Mouse (Mus musculus): ENCODE data around the gene Elk3. TPM values are rescaled to one million over a fixed set of nuclear protein-coding genes. Genes with fewer than 3 reads are reported as not detected.

Elk3 gene
- polyA plus RNA-seq, 1 experiment from 2014 or later, result 5.7 TPM

- 95% methylated on average over 9 of the region's 9 CpGs for WGBS
- Histone ChIP-seq H3K4me3 (ENCODE audit: low read depth, low read length) (no peak overlapping the region), H3K9me3 (ENCODE audit: control insufficient read depth, low read length) (no peaks in the 10 kb centered on the region), H3K4me1 (ENCODE audit: control insufficient read depth, insufficient read depth, low read length) (peaks cover 25% of the 10 kb centered on the region), H3K9ac (replicated peaks; ENCODE audit: low read depth, low read length) (no peak overlapping the region), H3K27me3 (ENCODE audit: control insufficient read depth, insufficient read depth, low read length) (no peaks in the 10 kb centered on the region), H3K4me2 (ENCODE audit: low read depth, low read length) (no peak overlapping the region), H3K27ac (ENCODE audit: low read depth, low read length) (no peak overlapping the region), H3K36me3 (ENCODE audit: control insufficient read depth, insufficient read depth, low read length) (no peaks in the 10 kb centered on the region)
- ATAC-seq (ENCODE audit: low read depth), result no peak
Observed at GRCm38 (mm10) chr10:93279062-93279461, 31.9 kb downstream of the Elk3 start.

GRCm38 (mm10) chr10:93278361-93278760, 32.6 kb downstream of the Elk3 start:
- WGBS, result 90% methylated on average over 8 of the region's 8 CpGs
- Histone ChIP-seq H3K27ac (ENCODE audit: low read depth, low read length) (no peak overlapping the region), H3K36me3 (ENCODE audit: control insufficient read depth, insufficient read depth, low read length) (no peaks in the 10 kb centered on the region), H3K4me3 (ENCODE audit: low read depth, low read length) (no peak overlapping the region), H3K4me1 (ENCODE audit: control insufficient read depth, insufficient read depth, low read length) (peaks cover 25% of the 10 kb centered on the region), H3K9ac (replicated peaks; ENCODE audit: low read depth, low read length) (no peak overlapping the region), H3K4me2 (ENCODE audit: low read depth, low read length) (no peak overlapping the region), H3K9me3 (ENCODE audit: control insufficient read depth, low read length) (no peaks in the 10 kb centered on the region), H3K27me3 (ENCODE audit: control insufficient read depth, insufficient read depth, low read length) (no peaks in the 10 kb centered on the region)
- ATAC-seq (ENCODE audit: low read depth), result no peak

GRCm38 (mm10) chr10:93276857-93277256, 34.1 kb downstream of the Elk3 start:
- ATAC-seq (ENCODE audit: low read depth), result no peak
- peaks cover 25% of the 10 kb centered on the region for H3K4me1 ChIP-seq (ENCODE audit: control insufficient read depth, insufficient read depth, low read length)
- no peaks in the 10 kb centered on the region for H3K9me3 ChIP-seq (ENCODE audit: control insufficient read depth, low read length)
- 49% methylated on average over 9 of the region's 9 CpGs for WGBS
- peak overlapping the region; percentile 50; the same call in 1 of the 2 replicates for H3K9ac ChIP-seq (replicated peaks; ENCODE audit: low read depth, low read length)
- H3K4me2 ChIP-seq (ENCODE audit: low read depth, low read length), result peak overlapping the region; percentile 47
- H3K27me3 ChIP-seq (ENCODE audit: control insufficient read depth, insufficient read depth, low read length), result no peaks in the 10 kb centered on the region
- H3K36me3 ChIP-seq (ENCODE audit: control insufficient read depth, insufficient read depth, low read length), result no peaks in the 10 kb centered on the region
- H3K27ac ChIP-seq (ENCODE audit: low read depth, low read length), result peak overlapping the region; percentile 84
- H3K4me3 ChIP-seq (ENCODE audit: low read depth, low read length), result peak overlapping the region; percentile 37

- 2% methylated on average over 16 of the region's 16 CpGs for WGBS
- Histone ChIP-seq H3K27me3 (ENCODE audit: control insufficient read depth, insufficient read depth, low read length) (no peaks in the 10 kb centered on the region), H3K36me3 (ENCODE audit: control insufficient read depth, insufficient read depth, low read length) (no peaks in the 10 kb centered on the region), H3K4me2 (ENCODE audit: low read depth, low read length) (peak overlapping the region; percentile 47), H3K4me3 (ENCODE audit: low read depth, low read length) (peak overlapping the region; percentile 37), H3K9ac (replicated peaks; ENCODE audit: low read depth, low read length) (peak overlapping the region; percentile 50), H3K27ac (ENCODE audit: low read depth, low read length) (peak overlapping the region; percentile 84), H3K9me3 (ENCODE audit: control insufficient read depth, low read length) (no peaks in the 10 kb centered on the region), H3K4me1 (ENCODE audit: control insufficient read depth, insufficient read depth, low read length) (peaks cover 25% of the 10 kb centered on the region)
- ATAC-seq (ENCODE audit: low read depth), result peak; percentile 65
Observed at GRCm38 (mm10) chr10:93276349-93276763, 34.6 kb downstream of the Elk3 start.

- peak overlapping the region; percentile 50 for H3K9ac ChIP-seq (replicated peaks; ENCODE audit: low read depth, low read length)
- peak overlapping the region; percentile 47 for H3K4me2 ChIP-seq (ENCODE audit: low read depth, low read length)
- WGBS, result 21% methylated on average over 25 of the region's 25 CpGs
- H3K27me3 ChIP-seq (ENCODE audit: control insufficient read depth, insufficient read depth, low read length), result no peaks in the 10 kb centered on the region
- peak; percentile 90 for ATAC-seq (ENCODE audit: low read depth)
- H3K4me3 ChIP-seq (ENCODE audit: low read depth, low read length), result peak overlapping the region; percentile 37
- peak overlapping the region; percentile 84 for H3K27ac ChIP-seq (ENCODE audit: low read depth, low read length)
- no peaks in the 10 kb centered on the region for H3K36me3 ChIP-seq (ENCODE audit: control insufficient read depth, insufficient read depth, low read length)
- H3K4me1 ChIP-seq (ENCODE audit: control insufficient read depth, insufficient read depth, low read length), result peaks cover 25% of the 10 kb centered on the region
- H3K9me3 ChIP-seq (ENCODE audit: control insufficient read depth, low read length), result no peaks in the 10 kb centered on the region
Observed at GRCm38 (mm10) chr10:93275212-93276136, 35.5 kb downstream of the Elk3 start.

GRCm38 (mm10) chr10:93274277-93274696, 36.6 kb downstream of the Elk3 start:
- Histone ChIP-seq H3K4me3 (ENCODE audit: low read depth, low read length) (no peak overlapping the region), H3K27me3 (ENCODE audit: control insufficient read depth, insufficient read depth, low read length) (no peaks in the 10 kb centered on the region), H3K27ac (ENCODE audit: low read depth, low read length) (no peak overlapping the region), H3K4me2 (ENCODE audit: low read depth, low read length) (no peak overlapping the region), H3K9me3 (ENCODE audit: control insufficient read depth, low read length) (no peaks in the 10 kb centered on the region), H3K9ac (replicated peaks; ENCODE audit: low read depth, low read length) (no peak overlapping the region), H3K36me3 (ENCODE audit: control insufficient read depth, insufficient read depth, low read length) (no peaks in the 10 kb centered on the region), H3K4me1 (ENCODE audit: control insufficient read depth, insufficient read depth, low read length) (peaks cover 29% of the 10 kb centered on the region)
- WGBS, result 54% methylated on average over 2 of the region's 2 CpGs
- ATAC-seq (ENCODE audit: low read depth), result no peak

GRCm38 (mm10) chr10:93272986-93273982, 37.7 kb downstream of the Elk3 start:
- no peaks in the 10 kb centered on the region for H3K36me3 ChIP-seq (ENCODE audit: control insufficient read depth, insufficient read depth, low read length)

GRCm38 (mm10) chr10:93271831-93272230, 39.1 kb downstream of the Elk3 start:
- 90% methylated on average over 7 of the region's 7 CpGs for WGBS
- H3K27me3 ChIP-seq (ENCODE audit: control insufficient read depth, insufficient read depth, low read length), result no peaks in the 10 kb centered on the region

More at GRCm38 (mm10) chr10:93272986-93273982, 37.7 kb downstream of the Elk3 start:
- H3K27ac ChIP-seq (ENCODE audit: low read depth, low read length), result no peak overlapping the region
- no peak overlapping the region for H3K4me3 ChIP-seq (ENCODE audit: low read depth, low read length)
- H3K4me2 ChIP-seq (ENCODE audit: low read depth, low read length), result no peak overlapping the region
- no peaks in the 10 kb centered on the region for H3K27me3 ChIP-seq (ENCODE audit: control insufficient read depth, insufficient read depth, low read length)
- no peak for ATAC-seq (ENCODE audit: low read depth)
- WGBS, result 75% methylated on average over 14 of the region's 14 CpGs
- peaks cover 29% of the 10 kb centered on the region for H3K4me1 ChIP-seq (ENCODE audit: control insufficient read depth, insufficient read depth, low read length)
- H3K9me3 ChIP-seq (ENCODE audit: control insufficient read depth, low read length), result no peaks in the 10 kb centered on the region
- no peak overlapping the region for H3K9ac ChIP-seq (replicated peaks; ENCODE audit: low read depth, low read length)

More at GRCm38 (mm10) chr10:93271831-93272230, 39.1 kb downstream of the Elk3 start:
- Histone ChIP-seq H3K4me1 (ENCODE audit: control insufficient read depth, insufficient read depth, low read length) (peaks cover 24% of the 10 kb centered on the region), H3K9me3 (ENCODE audit: control insufficient read depth, low read length) (no peaks in the 10 kb centered on the region), H3K27ac (ENCODE audit: low read depth, low read length) (no peak overlapping the region), H3K4me2 (ENCODE audit: low read depth, low read length) (no peak overlapping the region), H3K9ac (replicated peaks; ENCODE audit: low read depth, low read length) (no peak overlapping the region), H3K4me3 (ENCODE audit: low read depth, low read length) (no peak overlapping the region), H3K36me3 (ENCODE audit: control insufficient read depth, insufficient read depth, low read length) (no peaks in the 10 kb centered on the region)
- ATAC-seq (ENCODE audit: low read depth), result no peak
